Comparison of ENCODE assay signal across 12 mouse cellular contexts in the genomic region with DNA sequence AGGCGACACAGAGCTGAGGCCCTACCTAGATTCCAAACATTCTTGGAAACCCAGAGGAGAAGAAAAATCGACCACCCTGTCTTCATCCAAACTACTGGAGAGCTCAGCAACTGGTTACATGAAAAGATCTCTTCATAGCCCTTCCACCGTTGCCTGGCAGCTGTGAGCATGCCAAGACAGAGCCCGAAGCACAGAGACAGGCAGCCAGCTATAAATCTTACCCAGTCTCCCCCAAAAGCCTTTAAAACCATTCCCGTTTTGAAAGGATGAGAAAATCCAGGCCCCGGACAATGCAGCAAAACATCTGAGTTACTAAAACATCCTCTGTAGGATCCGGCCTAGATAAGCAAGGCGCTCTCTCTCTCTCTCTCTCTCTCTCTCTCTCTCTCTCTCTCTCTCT.
DNase-seq lines count a peak whose midpoint lies in the region; ATAC-seq and TF ChIP-seq lines count a peak whose summit lies in the region.
"Had no signal": no experiment of that assay in that cellular context is flagged by ENCODE, and none has a peak within 500 bp of the region (broad histone marks: within the 10 kb centered on the region; RNA-seq: fewer than 3 reads in every experiment).

No protein-coding gene starts in this region.

- no peaks in the 10 kb centered on the region for H3K9me3 ChIP-seq in intestine, embryonic 14.5 days (ENCODE audit: control insufficient read depth, low read length)
- no peaks in the 10 kb centered on the region for H3K9me3 ChIP-seq in intestine, postnatal 0 days (ENCODE audit: control insufficient read depth)
- H3K9me3 ChIP-seq in forebrain, embryonic 12.5 days: no peaks in the 10 kb centered on the region

- ATAC-seq in intestine, embryonic 14.5 days (replicated peaks; ENCODE audit: low FRiP score, low TSS enrichment, low read depth): peak; percentile 66
- ATAC-seq in intestine, postnatal 0 days: no peak
- peak; percentile 54 for ATAC-seq in Patski
- no peak for ATAC-seq in forebrain, embryonic 12.5 days (ENCODE audit: low FRiP score)

- POLR2A ChIA-PET in Patski (lab: Charles Lee): interaction anchor here (0.7 to 1.3 kb wide), 3 partner anchors 9 to 118 kb away, joined by 3 to 5 read pairs (median 5); no protein-coding TSS in a partner anchor

- no peak overlapping the region for H3K4me2 ChIP-seq in intestine, embryonic 14.5 days (ENCODE audit: low read length)
- H3K4me2 ChIP-seq in intestine, postnatal 0 days (replicated peaks; ENCODE audit: low read depth): no peak overlapping the region
- H3K4me2 ChIP-seq in forebrain, embryonic 12.5 days: no peak overlapping the region

- H3K36me3 ChIP-seq in intestine, embryonic 14.5 days (ENCODE audit: control insufficient read depth, insufficient read depth, low read length): peaks cover 11% of the 10 kb centered on the region
- peaks cover 11% of the 10 kb centered on the region; the same call in 1 of the 2 replicates for H3K36me3 ChIP-seq in intestine, postnatal 0 days (ENCODE audit: control insufficient read depth, insufficient read depth)
- H3K36me3 ChIP-seq in forebrain, embryonic 12.5 days (replicated peaks): peaks cover 18% of the 10 kb centered on the region

- H3K9ac ChIP-seq in intestine, embryonic 14.5 days (ENCODE audit: low read length): no peak overlapping the region
- H3K9ac ChIP-seq in intestine, postnatal 0 days (ENCODE audit: low read depth, low read length): no peak overlapping the region
- no peak overlapping the region for H3K9ac ChIP-seq in forebrain, embryonic 12.5 days

- in situ Hi-C loops in Patski (cut with MboI; ENCODE audit: low pct_unique_long_range_greater_than_20kb): no loop called here

- H3K27ac ChIP-seq in intestine, embryonic 14.5 days (ENCODE audit: low read depth): peak overlapping the region; percentile 87
- no peak overlapping the region for H3K27ac ChIP-seq in intestine, postnatal 0 days (ENCODE audit: low read depth, low read length)
- H3K27ac ChIP-seq in forebrain, embryonic 12.5 days: peak overlapping the region; percentile 69

- H3K4me3 ChIP-seq in intestine, embryonic 14.5 days (ENCODE audit: low read depth, low read length): no peak overlapping the region
- H3K4me3 ChIP-seq in intestine, postnatal 0 days (ENCODE audit: low read depth, low read length): no peak overlapping the region
- no peak overlapping the region for H3K4me3 ChIP-seq in forebrain, embryonic 12.5 days (replicated peaks)

- DNase-seq in intestine, embryonic 14.5 days (ENCODE audit: low spot score): peak; percentile 69
- DNase-seq in Patski (ENCODE audit: low read depth, low spot score): no peak
- DNase-seq in neural tube, embryonic 10.5 days (ENCODE audit: extremely low spot score, low spot score): peak; percentile 55
- no peak for DNase-seq in B cell, adult 2 months
- no peak for DNase-seq in adrenal gland, postnatal 36 days
- DNase-seq in retina, postnatal 1 day: no peak
- DNase-seq: cerebellum, adult 9-10 months; kidney, adult 9 months; lung, adult 18-20 months; right cerebral cortex, adult 18-20 months had no signal

- no peaks in the 10 kb centered on the region for H3K27me3 ChIP-seq in intestine, embryonic 14.5 days (replicated peaks; ENCODE audit: control insufficient read depth, insufficient read depth, low read length)
- no peaks in the 10 kb centered on the region for H3K27me3 ChIP-seq in intestine, postnatal 0 days (replicated peaks; ENCODE audit: control insufficient read depth, insufficient read depth, low read length)
- H3K27me3 ChIP-seq in Patski: no peaks in the 10 kb centered on the region
- H3K27me3 ChIP-seq in forebrain, embryonic 12.5 days: no peaks in the 10 kb centered on the region

- peaks cover 24% of the 10 kb centered on the region for H3K4me1 ChIP-seq in intestine, embryonic 14.5 days (replicated peaks; ENCODE audit: control insufficient read depth, insufficient read depth, low read length)
- no peaks in the 10 kb centered on the region; the same call in 1 of the 2 replicates for H3K4me1 ChIP-seq in intestine, postnatal 0 days (replicated peaks; ENCODE audit: control insufficient read depth, insufficient read depth, low read length)
- peaks cover 64% of the 10 kb centered on the region for H3K4me1 ChIP-seq in forebrain, embryonic 12.5 days

- CTCF ChIA-PET in Patski (lab: Charles Lee): interaction anchor here (0.5 to 1.8 kb wide), 6 partner anchors 8 to 48 kb away, joined by 3 to 4 read pairs (median 4); no protein-coding TSS in a partner anchor

- no peak for TF ChIP-seq CTCF in intestine, postnatal 0 days (IDR thresholded peaks at IDR 0.05; ENCODE audit: low read depth)
- no peak for TF ChIP-seq CTCF in Patski (IDR thresholded peaks at IDR 0.05)

- 9% methylated on average over 8 of the region's 8 CpGs for WGBS in intestine, embryonic 14.5 days
- WGBS in intestine, postnatal 0 days: 35% methylated on average over 8 of the region's 8 CpGs
- 56% methylated on average over 8 of the region's 8 CpGs for WGBS in forebrain, embryonic 12.5 days

Comparison
In these comparisons a context has a peak if more than half of its experiments do, and no peak if none do; other contexts are left out.
1. ATAC-seq: peak in intestine, embryonic 14.5 days (single experiment) and Patski (single experiment); none in intestine, postnatal 0 days (single experiment) and forebrain, embryonic 12.5 days (single experiment).
2. DNase-seq: peak in intestine, embryonic 14.5 days (single experiment) and neural tube, embryonic 10.5 days (single experiment); none in Patski (single experiment), B cell, adult 2 months (0 of 2), adrenal gland, postnatal 36 days (0 of 2) and retina, postnatal 1 day (single experiment).